Mouse (Mus musculus): ENCODE data around the gene Ephb1.

DNA sequence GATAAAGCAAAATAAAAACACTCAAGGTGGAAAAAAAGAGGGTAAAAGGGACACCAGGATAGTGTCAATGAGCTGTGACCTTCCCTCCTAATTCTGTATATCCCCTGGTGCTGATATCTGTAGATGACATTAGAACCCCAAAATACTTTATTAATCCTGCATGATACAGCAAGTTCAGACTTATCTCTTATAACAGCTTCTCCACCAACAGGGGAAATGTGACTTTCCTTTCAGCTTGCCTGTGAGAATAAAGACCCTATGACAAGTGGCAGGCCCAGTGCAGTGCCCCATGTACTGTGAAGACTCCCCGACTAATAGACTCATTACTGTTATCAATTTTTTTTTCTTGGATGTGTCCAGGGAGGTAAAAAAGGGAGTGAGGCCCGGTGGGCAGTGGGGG is 367.6 kb downstream of the Ephb1 start:
- TF ChIP-seq CTCF (IDR thresholded peaks at IDR 0.05; ENCODE audit: low read depth, low read length), result no peak
- no peak for TF ChIP-seq POLR2A (IDR thresholded peaks at IDR 0.05; ENCODE audit: borderline replicate concordance, low read depth, low read length)

All from bone marrow macrophage, adult 2 months (primary cell).